Mouse (Mus musculus) granulocyte monocyte progenitor cell, adult 5-6 weeks (primary cell): ENCODE measurements around the gene Rbm47. TPM values are rescaled to one million over a fixed set of nuclear protein-coding genes. Genes with fewer than 3 reads are reported as not detected.

ENCODE experiments used
- ATAC-seq: replicated peaks from 2 replicates; pipeline ENCODE4 v1.8.0; 2016; ENCODE audit warnings: mild to moderate bottlenecking, moderate TSS enrichment, inconsistent platforms; ENCODE audit not compliant: poor library complexity, severe bottlenecking
- total RNA-seq, 2 experiments: library from RNA; stranded (forward) in 1 of 2; stranded (reverse) in 1 of 2; fragments of 200-712, 200-1000 nt in 1 of 2; fragments of >200 nt in 1 of 2; fragmentation: Nextera tagmentation in 1 of 2; gene quantifications; 2 replicates each; pipeline ENCODE4 v1.2.3; 2014 to 2017

The Rbm47 gene
- total RNA-seq, 2 experiments from 2014 or later = 3.2 to 8.9 TPM

DNA sequence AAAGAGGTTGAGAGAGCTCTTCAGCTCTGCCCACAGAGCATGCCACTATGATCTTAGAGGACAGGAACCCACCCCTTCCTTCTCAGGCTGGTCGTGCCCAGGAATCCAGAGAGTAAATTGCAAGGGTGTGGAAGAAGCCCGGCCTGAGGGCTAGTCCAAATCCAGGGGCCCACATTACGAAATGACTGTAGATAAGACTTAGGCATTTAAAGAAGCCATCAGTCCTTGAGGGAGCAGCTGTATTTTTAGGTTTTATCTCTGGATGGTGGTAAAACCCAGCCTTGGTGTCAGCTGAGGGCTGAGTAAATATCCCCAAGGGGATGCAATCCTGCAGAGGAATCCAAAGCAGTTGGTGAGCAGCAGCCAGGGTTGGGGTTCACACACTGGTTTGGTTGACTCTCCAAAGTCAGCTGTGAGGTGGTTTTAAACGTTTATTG is 6.7 kb downstream of the Rbm47 start:
- no peak for ATAC-seq

- no peak for ATAC-seq
These were observed 7.2 kb downstream of the Rbm47 start for GRCm38 (mm10) chr5:66165748-66166147.

- ATAC-seq = no peak
These were observed 16.4 kb downstream of the Rbm47 start for GRCm38 (mm10) chr5:66156431-66156962.

DNA sequence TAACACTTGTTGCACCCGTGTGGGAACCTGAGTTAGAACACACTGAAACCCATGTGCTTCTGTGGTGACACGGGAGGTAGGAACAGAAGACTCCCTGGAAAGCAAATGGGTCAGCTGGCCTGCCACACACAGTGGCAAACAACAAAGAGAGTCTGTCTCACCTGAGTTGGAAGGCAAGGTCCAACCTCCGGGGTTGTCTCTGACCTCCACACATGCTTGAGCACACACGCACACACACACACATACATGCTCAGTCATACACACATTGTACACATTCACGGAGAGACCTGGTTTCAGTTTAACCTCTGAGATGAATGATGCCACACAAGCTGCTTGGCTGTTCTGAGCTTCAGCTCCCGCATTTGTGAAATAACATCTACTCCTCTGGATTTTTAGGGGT is 18.3 kb downstream of the Rbm47 start:
- no peak for ATAC-seq

DNA sequence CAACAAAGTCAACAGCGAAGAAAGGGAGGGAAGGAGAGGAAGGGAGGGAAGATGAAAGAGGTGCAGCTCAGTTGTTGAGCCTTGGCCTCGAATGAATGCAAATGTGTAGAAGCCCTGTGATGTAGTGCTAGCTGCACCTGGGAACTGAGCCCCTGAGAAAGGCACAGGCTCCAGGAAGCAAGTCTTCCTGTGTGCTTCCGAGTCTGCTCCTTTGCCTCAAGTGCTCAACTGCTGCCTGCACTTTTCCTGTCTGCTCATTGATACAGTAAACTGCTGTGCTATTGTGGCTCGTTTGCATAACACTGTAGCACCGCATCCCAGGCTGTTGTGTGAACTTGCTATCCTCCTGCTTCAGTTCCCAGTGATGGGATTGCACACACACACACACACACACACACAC is 19.4 kb downstream of the Rbm47 start:
- ATAC-seq = no peak

DNA sequence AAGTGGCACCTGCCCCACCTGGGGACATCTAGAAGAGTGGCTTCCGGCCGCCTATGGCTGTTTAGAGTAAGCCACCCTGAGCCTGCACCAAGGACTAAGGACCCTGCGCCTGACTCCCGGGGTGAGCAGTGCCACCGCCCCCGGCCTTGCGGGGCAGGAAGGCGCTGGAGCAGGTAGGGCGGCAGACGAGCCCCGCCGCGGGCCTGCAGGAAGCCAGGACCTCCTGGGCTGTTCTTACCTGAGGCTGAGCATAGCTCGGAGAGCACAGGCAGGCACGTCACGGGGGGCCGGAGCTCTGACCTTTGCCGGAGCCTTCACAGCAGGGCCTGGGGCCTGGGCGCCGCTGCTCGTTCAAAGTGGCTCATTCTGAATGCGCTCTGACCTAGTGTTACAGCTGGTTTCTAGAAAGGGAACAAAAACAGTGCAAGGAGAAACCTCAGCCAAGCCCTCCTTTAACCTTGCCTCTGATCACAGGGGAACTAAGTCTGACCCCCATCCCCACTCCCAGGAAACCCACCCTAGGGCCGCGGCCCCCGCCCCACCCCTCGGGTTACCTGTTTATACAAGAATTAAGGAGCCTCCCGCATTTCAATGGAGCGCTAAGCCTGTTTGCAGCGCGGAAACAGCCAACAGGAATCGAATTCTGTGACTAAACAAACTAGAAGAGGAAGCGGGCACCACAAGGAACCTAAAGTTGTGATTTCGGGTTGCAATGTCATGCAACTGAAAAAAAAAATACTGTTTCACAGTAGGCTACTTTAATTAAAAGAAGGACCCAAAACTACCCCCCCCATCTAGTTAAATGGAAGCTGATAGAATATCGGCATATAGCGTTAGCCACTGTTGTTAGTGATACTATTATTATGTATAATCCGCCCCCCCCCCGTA is 21.4 kb downstream of the Rbm47 start:
- ATAC-seq = peak; percentile 46

DNA sequence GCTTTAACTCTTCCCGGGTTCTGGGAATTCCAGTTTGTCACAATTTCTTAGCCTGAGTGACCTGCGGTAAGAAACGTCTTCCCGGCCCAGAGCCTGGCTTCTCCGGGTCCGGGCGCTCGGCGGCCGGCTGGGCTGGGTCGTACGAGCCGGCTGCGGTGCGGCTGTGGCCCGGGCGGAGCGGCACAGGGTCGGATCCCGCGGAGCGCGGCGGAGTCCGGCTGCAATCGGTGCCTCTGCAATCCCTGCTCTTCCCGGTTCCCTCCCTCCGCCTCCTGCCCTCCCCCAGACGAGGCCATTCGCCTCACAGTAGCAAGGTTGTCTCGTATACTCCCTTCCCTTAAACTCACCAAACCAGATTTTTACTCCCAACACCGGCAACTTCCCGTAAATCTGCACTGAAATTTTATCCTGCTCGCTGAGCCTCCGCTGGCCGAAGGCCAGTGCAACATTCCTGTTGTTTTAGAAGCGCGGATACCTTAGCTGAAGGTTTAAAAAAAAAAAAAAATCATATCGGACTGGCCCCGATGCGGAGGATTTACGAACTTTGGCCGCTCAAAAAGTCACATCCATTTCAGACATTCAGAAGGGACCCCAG is 22.1 kb downstream of the Rbm47 start:
- peak; percentile 34 for ATAC-seq

- no peak for ATAC-seq
These were observed 22.7 kb downstream of the Rbm47 start for GRCm38 (mm10) chr5:66150106-66150705.

DNA sequence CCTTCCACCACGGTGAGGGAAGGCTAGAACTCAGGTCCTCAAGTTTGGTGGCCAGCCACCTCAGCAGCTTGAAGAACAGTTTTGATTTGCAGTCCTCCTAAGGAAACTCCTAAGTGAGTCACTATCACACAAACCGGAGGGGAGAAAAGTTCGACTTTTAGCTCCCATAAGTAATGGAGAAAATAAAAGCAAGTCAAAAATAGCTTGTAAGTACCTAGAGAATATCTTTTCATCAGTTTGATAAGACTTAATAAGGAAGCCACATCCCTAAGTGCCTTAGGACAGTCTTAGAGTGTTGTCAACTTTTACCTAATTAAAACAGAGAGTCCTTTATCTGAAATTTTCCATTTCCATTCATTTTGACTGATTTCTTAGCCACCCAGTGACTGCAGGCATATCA is 23.3 kb downstream of the Rbm47 start:
- ATAC-seq = no peak

- ATAC-seq = no peak
These were observed 23.8 kb downstream of the Rbm47 start for GRCm38 (mm10) chr5:66149111-66149510.

DNA sequence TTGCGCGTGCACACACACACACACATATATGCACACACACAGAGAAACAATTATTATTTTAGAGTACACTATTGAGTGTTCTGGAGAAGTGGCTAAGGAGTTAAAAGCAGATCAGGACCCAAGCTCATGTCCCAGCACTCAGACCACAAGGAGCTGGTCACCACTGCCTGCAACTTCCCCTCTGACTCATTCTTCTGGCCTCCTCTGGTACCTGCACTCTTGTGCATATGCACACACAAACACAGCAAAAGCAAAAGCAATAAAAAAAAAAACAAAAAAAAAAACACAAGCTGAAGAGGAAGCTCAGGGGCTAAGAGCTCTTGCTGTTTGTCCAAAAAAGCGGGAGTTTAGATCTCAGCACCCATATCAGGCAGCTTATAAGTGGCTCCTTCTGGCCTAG is 25.6 kb downstream of the Rbm47 start:
- peak; percentile 65 for ATAC-seq

DNA sequence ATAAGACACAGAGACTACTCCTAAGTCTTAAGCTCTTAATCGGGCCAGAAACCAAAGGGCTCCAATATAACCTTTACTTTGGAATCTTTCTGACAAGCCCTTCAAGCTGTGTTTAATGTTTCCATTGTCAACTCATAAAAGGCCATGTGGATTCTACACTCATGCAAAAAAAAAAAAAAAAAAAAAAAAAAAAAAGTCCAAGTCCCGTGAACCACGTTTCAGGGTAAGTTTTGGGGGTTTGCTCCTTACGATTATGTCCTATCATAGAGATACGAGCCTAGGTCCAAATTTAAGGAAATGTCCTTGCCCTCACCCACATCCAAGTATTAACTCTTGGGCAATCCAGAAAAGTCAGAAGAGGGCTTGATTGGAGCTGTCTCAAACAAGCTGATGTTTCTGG is 27.3 kb downstream of the Rbm47 start:
- ATAC-seq = no peak

GRCm38 (mm10) chr5:66143093-66144032 is 29.6 kb downstream of the Rbm47 start:
- 0 out of 2 replicates have a peak, but pooled peaks have one; percentile 31 for ATAC-seq

- no peak for ATAC-seq
These were observed 31.4 kb downstream of the Rbm47 start for GRCm38 (mm10) chr5:66141474-66141873.

- ATAC-seq = peak; percentile 58
These were observed 33.2 kb downstream of the Rbm47 start for GRCm38 (mm10) chr5:66139634-66140295.

DNA sequence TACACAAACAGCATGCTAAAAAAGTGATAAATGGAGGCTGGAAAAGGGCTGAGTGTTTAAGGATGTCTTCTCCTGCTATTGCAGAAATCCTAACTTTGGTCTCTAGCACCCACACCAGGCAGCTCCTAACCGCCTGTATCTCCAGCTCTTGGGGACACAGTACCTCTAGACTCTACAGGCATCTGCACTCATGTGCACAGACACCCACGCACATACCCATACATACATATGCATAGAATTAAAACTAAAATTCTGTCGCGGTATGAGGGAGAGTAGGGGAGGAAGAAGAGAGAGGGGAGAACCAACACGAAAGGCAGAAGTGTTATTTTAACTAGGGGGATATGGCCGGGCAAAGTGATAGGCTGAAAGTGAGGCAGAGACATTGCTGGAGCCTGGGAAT is 33.7 kb downstream of the Rbm47 start:
- ATAC-seq = no peak

DNA sequence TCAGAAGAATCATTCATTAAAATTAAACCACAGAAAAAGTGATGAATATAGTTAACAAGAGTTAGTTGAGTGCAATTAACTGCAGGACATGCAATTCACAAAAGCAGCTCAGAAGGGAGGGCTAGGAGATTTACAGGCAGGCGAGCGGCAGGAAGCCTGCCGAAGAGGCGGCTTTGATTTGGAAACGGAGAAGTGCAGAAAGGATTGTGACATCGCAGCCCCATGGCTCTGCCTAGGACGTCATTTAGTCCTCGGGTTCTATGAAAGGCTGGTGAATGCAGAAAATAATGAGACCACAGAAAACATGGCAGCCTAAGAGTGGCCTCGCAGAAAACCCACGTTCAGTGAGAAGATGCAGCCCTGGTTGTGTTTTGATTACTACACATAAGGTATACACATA is 34.3 kb downstream of the Rbm47 start:
- peak; percentile 82 for ATAC-seq

- ATAC-seq = no peak
These were observed 35.7 kb downstream of the Rbm47 start for GRCm38 (mm10) chr5:66137250-66137649.

DNA sequence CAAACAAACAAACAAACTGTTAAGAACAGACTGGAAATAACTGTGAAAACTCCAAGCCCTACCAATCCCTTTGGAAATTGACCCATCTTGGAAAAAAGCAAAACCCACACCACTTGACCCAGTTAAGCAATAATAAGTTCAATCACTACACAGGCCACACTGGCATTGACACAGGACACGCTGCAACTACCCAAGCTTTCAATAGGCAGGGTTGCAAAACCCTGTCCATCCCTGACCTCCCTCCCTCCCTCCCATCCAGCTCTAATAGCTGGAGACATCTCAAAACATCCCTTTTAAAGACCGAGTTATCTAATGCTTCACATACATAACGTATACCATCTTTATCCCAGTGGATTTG is 37.1 kb downstream of the Rbm47 start:
- no peak for ATAC-seq
